9 mouse cellular contexts compared by ENCODE assay signal in the genomic region with DNA sequence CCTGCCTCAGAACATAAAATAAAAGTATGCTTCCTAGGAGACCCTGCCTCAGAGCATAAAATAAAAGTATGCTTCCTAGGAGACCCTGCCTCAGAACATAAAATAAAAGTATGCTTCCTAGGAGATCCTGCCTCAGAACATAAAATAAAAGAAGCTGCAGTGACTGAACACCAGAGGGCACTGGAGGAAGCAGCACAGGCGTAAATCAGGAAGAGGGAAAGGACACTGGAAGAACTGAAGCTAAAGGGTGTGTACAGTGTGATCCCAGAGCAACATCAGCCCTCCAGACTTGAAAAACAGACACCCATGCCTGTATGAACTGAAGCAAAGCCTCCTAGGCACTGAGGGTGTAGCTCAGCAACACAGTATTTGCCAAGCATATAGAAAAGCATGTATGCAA. TPM values are rescaled to one million over a fixed set of nuclear protein-coding genes. Genes with fewer than 3 reads are reported as not detected.
DNase-seq lines count a peak whose midpoint lies in the region; ATAC-seq and TF ChIP-seq lines count a peak whose summit lies in the region.
"Had no signal": no experiment of that assay in that cellular context is flagged by ENCODE, and none has a peak within 500 bp of the region (broad histone marks: within the 10 kb centered on the region; RNA-seq: fewer than 3 reads in every experiment).

No protein-coding gene starts in this region.

- no peaks in the 10 kb centered on the region for H3K9me3 ChIP-seq in embryonic facial prominence, embryonic 14.5 days (ENCODE audit: control insufficient read depth, low read length)
- no peaks in the 10 kb centered on the region for H3K9me3 ChIP-seq in embryonic facial prominence, embryonic 10.5 days
- H3K9me3 ChIP-seq in lung, embryonic 14.5 days (ENCODE audit: low read depth, low read length), result no peaks in the 10 kb centered on the region
- H3K9me3 ChIP-seq: limb, embryonic 15.5 days had no signal

- DNase-seq in embryonic facial prominence, embryonic 14.5 days (ENCODE audit: low spot score), result peak; percentile 23
- DNase-seq in embryonic facial prominence, embryonic 10.5 days (ENCODE audit: low spot score), result no peak
- peak; percentile 51 for DNase-seq in lung, embryonic 14.5 days
- DNase-seq in lung, adult 18-20 months, result no peak
- DNase-seq in brain, adult 2 months (ENCODE audit: low read depth, low spot score), result peak; percentile 52
- peak; percentile 51 for DNase-seq in retina, postnatal 1 day
- no peak for DNase-seq in ovary, postnatal 14 days (ENCODE audit: low spot score)
- no peak for DNase-seq in heart, adult 11 months

- H3K4me2 ChIP-seq in embryonic facial prominence, embryonic 14.5 days (ENCODE audit: low read depth, low read length), result no peak overlapping the region
- H3K4me2 ChIP-seq in lung, embryonic 14.5 days, result no peak overlapping the region
- H3K4me2 ChIP-seq: limb, embryonic 15.5 days had no signal

- H3K4me1 ChIP-seq in embryonic facial prominence, embryonic 14.5 days (ENCODE audit: control insufficient read depth, insufficient read depth, low read length), result no peaks in the 10 kb centered on the region
- H3K4me1 ChIP-seq in embryonic facial prominence, embryonic 10.5 days, result no peaks in the 10 kb centered on the region
- H3K4me1 ChIP-seq in lung, embryonic 14.5 days (ENCODE audit: insufficient read depth), result no peaks in the 10 kb centered on the region
- H3K4me1 ChIP-seq: limb, embryonic 15.5 days had no signal

- H3K36me3 ChIP-seq in embryonic facial prominence, embryonic 14.5 days (ENCODE audit: control insufficient read depth, insufficient read depth, low read length), result peaks cover 45% of the 10 kb centered on the region
- H3K36me3 ChIP-seq in embryonic facial prominence, embryonic 10.5 days (replicated peaks), result peaks cover 57% of the 10 kb centered on the region
- peaks cover 42% of the 10 kb centered on the region for H3K36me3 ChIP-seq in lung, embryonic 14.5 days (ENCODE audit: insufficient read depth)

- peak; percentile 62 for TF ChIP-seq CTCF in lung, embryonic 14.5 days (IDR thresholded peaks at IDR 0.05; ENCODE audit: low read depth)

- H3K9ac ChIP-seq in embryonic facial prominence, embryonic 14.5 days (ENCODE audit: low read depth, low read length), result no peak overlapping the region
- H3K9ac ChIP-seq in lung, embryonic 14.5 days, result no peak overlapping the region
- H3K9ac ChIP-seq: limb, embryonic 15.5 days had no signal

- WGBS in embryonic facial prominence, embryonic 14.5 days, result 31% methylated on average over 1 of the region's 1 CpGs
- 30% methylated on average over 1 of the region's 1 CpGs for WGBS in embryonic facial prominence, embryonic 10.5 days
- 17% methylated on average over 1 of the region's 1 CpGs for WGBS in lung, embryonic 14.5 days

- no peak overlapping the region for H3K4me3 ChIP-seq in embryonic facial prominence, embryonic 14.5 days (ENCODE audit: low read depth, low read length)
- H3K4me3 ChIP-seq in embryonic facial prominence, embryonic 10.5 days, result no peak overlapping the region
- no peak overlapping the region for H3K4me3 ChIP-seq in lung, embryonic 14.5 days (ENCODE audit: low read depth, low read length)
- H3K4me3 ChIP-seq: limb, embryonic 15.5 days had no signal

- ATAC-seq in embryonic facial prominence, embryonic 14.5 days (ENCODE audit: low read depth), result no peak
- ATAC-seq in lung, embryonic 14.5 days (ENCODE audit: insufficient read depth), result no peak

- no peaks in the 10 kb centered on the region for H3K27me3 ChIP-seq in embryonic facial prominence, embryonic 14.5 days (replicated peaks; ENCODE audit: control insufficient read depth, insufficient read depth, low read length)
- no peaks in the 10 kb centered on the region for H3K27me3 ChIP-seq in embryonic facial prominence, embryonic 10.5 days (replicated peaks; ENCODE audit: low read depth, poor library complexity, severe bottlenecking)
- H3K27me3 ChIP-seq in lung, embryonic 14.5 days (ENCODE audit: insufficient read depth, low read length), result no peaks in the 10 kb centered on the region
- H3K27me3 ChIP-seq: limb, embryonic 15.5 days had no signal

- no peak overlapping the region for H3K27ac ChIP-seq in embryonic facial prominence, embryonic 14.5 days (replicated peaks; ENCODE audit: low read depth, low read length)
- no peak overlapping the region for H3K27ac ChIP-seq in embryonic facial prominence, embryonic 10.5 days (replicated peaks)
- no peak overlapping the region for H3K27ac ChIP-seq in lung, embryonic 14.5 days (ENCODE audit: low read depth)
- H3K27ac ChIP-seq: limb, embryonic 15.5 days had no signal

RNA-seq across cellular contexts. Expression of gene Eapp, which starts 12.5 kb away (rescaled TPM):
- 59.0 and 63.2 TPM in 2 replicates for polyA plus RNA-seq in embryonic facial prominence, embryonic 14.5 days (2014; fragmentation: Nextera tagmentation; extraction: Ambion mirVana)
- polyA plus RNA-seq in embryonic facial prominence, embryonic 10.5 days (2016; fragmentation: Nextera tagmentation; extraction: Ambion mirVana), result 64.4 and 72.8 TPM in 2 replicates
- 56.1 and 59.4 TPM in 2 replicates for polyA plus RNA-seq in lung, embryonic 14.5 days (2014; fragmentation: Nextera tagmentation; extraction: Ambion mirVana)

RNA-seq across cellular contexts. Expression of gene Sptssa, which starts 26.8 kb away (rescaled TPM):
- 194 and 206 TPM in 2 replicates for polyA plus RNA-seq in embryonic facial prominence, embryonic 14.5 days (2014; fragmentation: Nextera tagmentation; extraction: Ambion mirVana)
- 148 and 155 TPM in 2 replicates for polyA plus RNA-seq in embryonic facial prominence, embryonic 10.5 days (2016; fragmentation: Nextera tagmentation; extraction: Ambion mirVana)
- 189 and 200 TPM in 2 replicates for polyA plus RNA-seq in lung, embryonic 14.5 days (2014; fragmentation: Nextera tagmentation; extraction: Ambion mirVana)

Comparison
In these comparisons a context has a peak if more than half of its experiments do, and no peak if none do; other contexts are left out.
1. DNase-seq: peak in embryonic facial prominence, embryonic 14.5 days (single experiment), lung, embryonic 14.5 days (single experiment), brain, adult 2 months (single experiment) and retina, postnatal 1 day (single experiment); none in embryonic facial prominence, embryonic 10.5 days (single experiment), lung, adult 18-20 months (0 of 2), ovary, postnatal 14 days (single experiment) and heart, adult 11 months (single experiment).